Mouse (Mus musculus): ENCODE results near the gene Ephb3. TPM values are rescaled to one million over a fixed set of nuclear protein-coding genes. Genes with fewer than 3 reads are reported as not detected.
A peak's percentile ranks its signal among the peaks of the same experiment; 100 is the strongest.

The Ephb3 gene
- polyA plus RNA-seq, 1 experiment from 2014 or later, result 9.5 TPM

DNA sequence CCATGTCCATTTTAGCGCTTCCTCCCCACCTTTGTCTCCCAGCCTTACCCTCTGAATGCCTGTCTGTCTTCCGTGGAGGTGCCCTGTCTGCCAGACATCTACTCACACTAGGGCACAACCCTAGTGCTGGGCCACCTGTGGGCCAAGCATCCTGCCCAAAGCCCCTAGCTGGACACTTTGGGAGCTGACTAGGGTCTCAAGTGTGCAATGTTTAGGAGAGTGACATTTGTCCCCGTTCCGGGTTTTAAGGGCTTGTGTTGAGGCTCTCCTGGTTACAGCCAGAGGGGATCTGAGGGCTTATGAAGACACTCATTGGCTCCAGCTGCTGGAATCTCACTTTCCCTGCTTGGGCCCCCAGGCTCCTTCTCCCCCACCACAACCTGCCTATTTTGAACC is 42.5 kb downstream of the Ephb3 start:
- H3K27me3 ChIP-seq (ENCODE audit: control insufficient read depth, insufficient read depth, low read length), result peaks cover 13% of the 10 kb centered on the region
- 19% methylated on average over 4 of the region's 4 CpGs for WGBS
- H3K9me3 ChIP-seq (replicated peaks; ENCODE audit: control insufficient read depth, low read length), result no peaks in the 10 kb centered on the region
- peak overlapping the region; percentile 51 for H3K9ac ChIP-seq (ENCODE audit: low read length)
- H3K4me2 ChIP-seq (ENCODE audit: low read depth, low read length), result peak overlapping the region; percentile 69
- H3K36me3 ChIP-seq (ENCODE audit: control insufficient read depth, insufficient read depth), result no peaks in the 10 kb centered on the region
- peak overlapping the region; percentile 43; the same call in 1 of the 2 replicates for H3K4me3 ChIP-seq (ENCODE audit: low read length)
- H3K4me1 ChIP-seq (ENCODE audit: control insufficient read depth, insufficient read depth, low read length), result peaks cover 25% of the 10 kb centered on the region
- H3K27ac ChIP-seq (ENCODE audit: low read length), result peak overlapping the region; percentile 29
- ATAC-seq (replicated peaks; ENCODE audit: extremely low read depth, insufficient read depth, low FRiP score), result 0 out of 2 replicates have a peak, but pooled peaks have one; percentile 2

DNA sequence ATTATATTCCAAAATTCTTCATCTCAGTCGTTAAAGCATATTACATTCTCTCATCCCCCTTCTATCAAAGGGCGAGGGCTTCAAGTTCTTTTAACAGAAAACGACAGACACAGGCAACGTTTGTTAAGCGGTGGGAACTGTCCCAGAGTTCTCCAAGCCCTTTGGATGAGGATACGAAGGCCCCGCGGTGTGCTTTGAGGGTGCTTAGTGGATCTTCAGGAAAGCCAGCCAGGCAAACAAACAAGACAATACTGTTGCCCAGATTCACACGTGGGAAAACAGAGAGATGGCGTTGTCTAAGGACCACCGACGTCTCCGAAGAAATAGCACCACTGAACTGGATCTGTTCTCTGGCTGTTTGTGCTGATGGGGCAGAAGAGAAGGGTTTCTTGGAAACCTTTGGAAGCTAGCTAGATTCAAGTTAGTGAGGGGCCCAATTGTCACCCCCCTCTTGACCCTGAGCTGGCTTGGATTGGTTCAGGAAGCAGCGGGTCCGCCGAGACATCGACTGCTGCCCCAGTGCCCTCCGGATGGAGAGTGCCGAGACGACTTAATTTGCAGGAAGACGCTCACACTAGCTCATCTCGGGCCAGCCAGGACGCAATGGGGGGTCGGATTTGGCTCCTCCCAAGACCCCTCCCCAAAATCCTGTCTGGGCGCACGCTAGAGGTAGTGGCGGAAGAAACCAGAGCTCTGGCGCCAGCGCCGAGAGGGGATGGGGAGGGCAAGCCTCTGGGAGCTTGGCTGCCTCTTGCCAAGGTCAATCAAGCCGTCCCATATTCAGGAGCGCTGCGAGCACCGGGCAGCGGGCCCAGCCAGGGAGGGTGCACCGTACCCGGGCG is 43.5 kb downstream of the Ephb3 start:
- 15% methylated on average over 38 of the region's 38 CpGs for WGBS
- ATAC-seq (replicated peaks; ENCODE audit: extremely low read depth, insufficient read depth, low FRiP score), result peak; percentile 37; the same call in 1 of the 2 replicates
- no peak overlapping the region for H3K27ac ChIP-seq (ENCODE audit: low read length)
- H3K4me1 ChIP-seq (ENCODE audit: control insufficient read depth, insufficient read depth, low read length), result peaks cover 25% of the 10 kb centered on the region
- no peaks in the 10 kb centered on the region for H3K9me3 ChIP-seq (replicated peaks; ENCODE audit: control insufficient read depth, low read length)
- peak overlapping the region; percentile 82 for H3K4me2 ChIP-seq (ENCODE audit: low read depth, low read length)
- peaks cover 13% of the 10 kb centered on the region for H3K27me3 ChIP-seq (ENCODE audit: control insufficient read depth, insufficient read depth, low read length)
- H3K9ac ChIP-seq (ENCODE audit: low read length), result peak overlapping the region; percentile 70
- no peaks in the 10 kb centered on the region for H3K36me3 ChIP-seq (ENCODE audit: control insufficient read depth, insufficient read depth)
- peak overlapping the region; percentile 49 for H3K4me3 ChIP-seq (ENCODE audit: low read length)

DNA sequence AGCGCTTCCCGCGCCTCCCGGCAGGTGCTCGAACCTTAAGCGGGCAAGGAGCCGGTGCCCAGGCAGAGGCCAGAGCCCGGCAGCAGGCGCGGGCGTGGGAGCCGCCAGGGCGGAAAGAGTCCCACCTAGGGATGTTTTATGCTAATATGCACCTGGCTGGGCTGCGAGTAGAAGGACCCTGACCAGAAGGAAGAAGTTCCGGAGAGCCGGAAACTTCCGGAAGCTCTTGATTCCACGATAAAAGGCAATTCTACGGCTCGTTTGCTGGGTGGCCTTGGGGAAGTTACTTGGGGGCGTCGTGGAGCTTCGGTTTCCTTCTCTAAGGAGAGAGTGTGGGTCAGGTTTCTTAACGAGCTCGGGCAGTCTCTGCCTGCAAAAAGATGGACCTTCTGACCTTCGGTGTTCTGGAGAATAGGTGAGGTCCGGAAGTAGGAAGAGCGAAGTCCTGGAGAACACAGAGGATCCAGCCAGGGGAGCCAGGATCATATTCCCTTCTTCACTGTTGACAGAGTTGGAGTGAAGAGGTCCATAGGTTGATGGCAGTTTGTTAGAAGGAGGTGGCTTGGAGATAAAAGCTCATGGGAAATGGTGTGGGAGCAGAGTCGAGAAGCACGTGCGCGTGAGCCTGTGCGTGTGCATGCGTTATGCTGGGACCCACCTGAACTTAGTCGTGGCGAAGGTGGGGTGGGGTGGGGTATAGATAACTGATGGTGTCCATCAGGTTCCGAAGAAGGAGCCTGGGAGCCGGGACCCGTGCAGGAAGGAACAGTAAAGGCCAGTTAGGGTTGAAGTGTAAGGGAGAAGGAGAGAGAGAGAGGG is 44.4 kb downstream of the Ephb3 start:
- peak overlapping the region; percentile 82 for H3K4me2 ChIP-seq (ENCODE audit: low read depth, low read length)
- peak overlapping the region; percentile 18; the same call in 1 of the 2 replicates for H3K27ac ChIP-seq (ENCODE audit: low read length)
- no peaks in the 10 kb centered on the region for H3K36me3 ChIP-seq (ENCODE audit: control insufficient read depth, insufficient read depth)
- no peak for ATAC-seq (replicated peaks; ENCODE audit: extremely low read depth, insufficient read depth, low FRiP score)
- peak overlapping the region; percentile 70 for H3K9ac ChIP-seq (ENCODE audit: low read length)
- H3K27me3 ChIP-seq (ENCODE audit: control insufficient read depth, insufficient read depth, low read length), result peaks cover 13% of the 10 kb centered on the region
- peak overlapping the region; percentile 49 for H3K4me3 ChIP-seq (ENCODE audit: low read length)
- WGBS, result 5% methylated on average over 39 of the region's 39 CpGs
- H3K4me1 ChIP-seq (ENCODE audit: control insufficient read depth, insufficient read depth, low read length), result peaks cover 25% of the 10 kb centered on the region
- no peaks in the 10 kb centered on the region for H3K9me3 ChIP-seq (replicated peaks; ENCODE audit: control insufficient read depth, low read length)

- Histone ChIP-seq H3K9me3 (replicated peaks; ENCODE audit: control insufficient read depth, low read length) (no peaks in the 10 kb centered on the region), H3K4me2 (ENCODE audit: low read depth, low read length) (no peak overlapping the region), H3K36me3 (ENCODE audit: control insufficient read depth, insufficient read depth) (no peaks in the 10 kb centered on the region), H3K27ac (ENCODE audit: low read length) (no peak overlapping the region), H3K4me3 (ENCODE audit: low read length) (no peak overlapping the region), H3K4me1 (ENCODE audit: control insufficient read depth, insufficient read depth, low read length) (peaks cover 19% of the 10 kb centered on the region), H3K9ac (ENCODE audit: low read length) (no peak overlapping the region), H3K27me3 (ENCODE audit: control insufficient read depth, insufficient read depth, low read length) (peaks cover 13% of the 10 kb centered on the region)
- ATAC-seq (replicated peaks; ENCODE audit: extremely low read depth, insufficient read depth, low FRiP score), result no peak
- 53% methylated on average over 11 of the region's 11 CpGs for WGBS
Measured at GRCm38 (mm10) chr16:21252401-21252955, 47.9 kb downstream of the Ephb3 start.

GRCm38 (mm10) chr16:21255574-21256304 is 51.2 kb downstream of the Ephb3 start:
- peaks cover 13% of the 10 kb centered on the region for H3K4me1 ChIP-seq (ENCODE audit: control insufficient read depth, insufficient read depth, low read length)
- H3K27me3 ChIP-seq (ENCODE audit: control insufficient read depth, insufficient read depth, low read length), result 0 out of 2 replicates have a peak, but pooled peaks cover 3% of the 10 kb centered on the region
- H3K9ac ChIP-seq (ENCODE audit: low read length), result no peak overlapping the region
- no peaks in the 10 kb centered on the region for H3K36me3 ChIP-seq (ENCODE audit: control insufficient read depth, insufficient read depth)
- peak; percentile 72 for ATAC-seq (replicated peaks; ENCODE audit: extremely low read depth, insufficient read depth, low FRiP score)
- no peaks in the 10 kb centered on the region for H3K9me3 ChIP-seq (replicated peaks; ENCODE audit: control insufficient read depth, low read length)
- H3K4me3 ChIP-seq (ENCODE audit: low read length), result no peak overlapping the region
- 41% methylated on average over 11 of the region's 11 CpGs for WGBS
- H3K4me2 ChIP-seq (ENCODE audit: low read depth, low read length), result no peak overlapping the region
- H3K27ac ChIP-seq (ENCODE audit: low read length), result peak overlapping the region; percentile 45

DNA sequence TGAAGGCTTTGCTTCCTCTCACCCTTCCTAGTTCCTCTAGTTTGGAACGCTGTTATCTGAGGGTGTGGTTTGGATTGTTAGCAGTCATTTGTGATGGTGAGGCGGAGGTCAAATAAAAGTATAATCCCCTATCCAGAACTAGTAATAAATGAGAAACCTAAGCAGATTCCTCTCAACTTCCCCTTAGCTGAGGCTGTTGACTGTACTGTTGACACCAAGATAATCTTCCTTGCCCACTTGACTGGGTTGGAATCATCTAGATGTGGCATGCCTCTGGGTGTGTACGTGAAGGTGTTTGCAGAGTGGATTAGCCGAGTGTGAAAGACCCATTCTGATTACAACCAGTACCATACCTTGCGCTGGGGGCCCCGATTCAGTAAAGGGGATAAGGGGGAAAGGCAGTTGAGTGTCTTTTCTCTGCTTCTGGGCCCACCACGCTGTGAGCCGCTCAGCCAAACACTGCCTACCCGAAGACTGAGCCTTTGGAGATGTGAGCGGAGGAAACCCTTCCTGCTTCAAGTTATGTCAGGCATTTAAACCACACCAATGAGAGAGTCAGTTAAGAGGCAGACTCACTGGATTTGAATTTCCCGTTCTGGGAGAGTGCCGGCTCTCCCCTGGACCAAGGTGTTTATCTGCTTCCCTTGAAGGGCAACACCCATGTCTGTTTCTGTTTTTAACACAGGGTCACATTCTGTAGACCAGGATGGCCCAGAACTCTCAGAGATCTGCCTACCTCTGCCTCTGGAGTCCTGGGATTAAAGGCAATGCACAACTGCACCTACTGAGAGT is 52.2 kb downstream of the Ephb3 start:
- ATAC-seq (replicated peaks; ENCODE audit: extremely low read depth, insufficient read depth, low FRiP score), result no peak
- no peak overlapping the region for H3K4me2 ChIP-seq (ENCODE audit: low read depth, low read length)
- H3K4me3 ChIP-seq (ENCODE audit: low read length), result no peak overlapping the region
- no peaks in the 10 kb centered on the region for H3K36me3 ChIP-seq (ENCODE audit: control insufficient read depth, insufficient read depth)
- WGBS, result 76% methylated on average over 12 of the region's 12 CpGs
- H3K9me3 ChIP-seq (replicated peaks; ENCODE audit: control insufficient read depth, low read length), result no peaks in the 10 kb centered on the region
- no peak overlapping the region for H3K9ac ChIP-seq (ENCODE audit: low read length)
- peaks cover 13% of the 10 kb centered on the region for H3K4me1 ChIP-seq (ENCODE audit: control insufficient read depth, insufficient read depth, low read length)
- peak overlapping the region; percentile 45; the same call in 1 of the 2 replicates for H3K27ac ChIP-seq (ENCODE audit: low read length)
- no peaks in the 10 kb centered on the region for H3K27me3 ChIP-seq (ENCODE audit: control insufficient read depth, insufficient read depth, low read length)

DNA sequence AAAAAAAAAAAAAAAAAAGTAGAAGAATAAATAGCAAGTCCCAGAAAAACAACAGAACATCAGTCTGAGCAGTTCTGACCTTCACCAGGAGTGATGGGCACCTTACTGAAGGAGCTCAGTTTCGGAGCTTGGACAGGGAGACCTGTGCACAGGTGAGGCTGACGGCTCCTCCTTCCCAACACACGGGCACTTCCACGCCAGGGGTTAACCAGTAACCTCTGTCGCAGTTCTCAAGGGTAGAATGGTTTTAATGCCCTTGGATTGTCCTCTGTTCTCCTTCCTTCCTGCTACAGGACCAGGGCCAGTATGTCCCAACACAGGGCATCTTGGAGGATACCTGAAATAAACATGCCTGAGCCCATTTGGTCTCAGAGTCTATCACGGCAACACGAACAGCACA is 60.9 kb downstream of the Ephb3 start:
- Histone ChIP-seq H3K4me3 (ENCODE audit: low read length) (no peak overlapping the region), H3K27ac (ENCODE audit: low read length) (no peak overlapping the region), H3K27me3 (ENCODE audit: control insufficient read depth, insufficient read depth, low read length) (no peaks in the 10 kb centered on the region), H3K36me3 (ENCODE audit: control insufficient read depth, insufficient read depth) (no peaks in the 10 kb centered on the region), H3K4me1 (ENCODE audit: control insufficient read depth, insufficient read depth, low read length) (no peaks in the 10 kb centered on the region), H3K4me2 (ENCODE audit: low read depth, low read length) (no peak overlapping the region), H3K9ac (ENCODE audit: low read length) (no peak overlapping the region), H3K9me3 (replicated peaks; ENCODE audit: control insufficient read depth, low read length) (no peaks in the 10 kb centered on the region)
- ATAC-seq (replicated peaks; ENCODE audit: extremely low read depth, insufficient read depth, low FRiP score), result no peak
- 88% methylated on average over 7 of the region's 7 CpGs for WGBS

- Histone ChIP-seq H3K4me2 (ENCODE audit: low read depth, low read length) (no peak overlapping the region), H3K4me1 (ENCODE audit: control insufficient read depth, insufficient read depth, low read length) (peaks cover 31% of the 10 kb centered on the region), H3K27me3 (ENCODE audit: control insufficient read depth, insufficient read depth, low read length) (no peaks in the 10 kb centered on the region), H3K27ac (ENCODE audit: low read length) (no peak overlapping the region), H3K36me3 (ENCODE audit: control insufficient read depth, insufficient read depth) (no peaks in the 10 kb centered on the region), H3K9ac (ENCODE audit: low read length) (no peak overlapping the region), H3K4me3 (ENCODE audit: low read length) (no peak overlapping the region), H3K9me3 (replicated peaks; ENCODE audit: control insufficient read depth, low read length) (no peaks in the 10 kb centered on the region)
- WGBS, result 62% methylated on average over 8 of the region's 8 CpGs
- ATAC-seq (replicated peaks; ENCODE audit: extremely low read depth, insufficient read depth, low FRiP score), result no peak
Measured at GRCm38 (mm10) chr16:21269775-21270174, 65.2 kb downstream of the Ephb3 start.
